Mouse (Mus musculus): ENCODE measurements around the gene Cnot11. TPM values are rescaled to one million over a fixed set of nuclear protein-coding genes. Genes with fewer than 3 reads are reported as not detected.

The Cnot11 gene
- polyA plus RNA-seq, 1 experiment, result 18.8 TPM

DNA sequence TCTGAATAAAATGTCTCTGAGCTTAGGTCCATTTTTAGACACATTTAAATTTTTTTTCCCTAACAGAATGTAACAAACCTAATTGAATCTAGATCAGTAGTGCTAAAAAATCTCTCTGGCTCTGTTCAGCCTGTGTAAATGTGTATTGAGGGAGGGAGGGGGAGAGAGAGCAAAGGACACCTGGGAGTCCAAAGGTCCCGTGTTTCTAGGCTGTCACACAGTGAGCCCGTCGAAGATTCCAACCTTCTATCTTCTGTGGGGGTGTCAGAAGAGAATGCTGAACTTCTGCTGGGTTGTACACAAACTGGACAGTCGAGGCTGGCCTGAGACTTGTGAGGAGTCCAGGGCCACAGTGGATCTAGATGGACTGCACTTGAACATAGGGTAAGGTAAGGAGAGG is 57.3 kb downstream of the Cnot11 start:
- Histone ChIP-seq H3K4me3 (replicated peaks; ENCODE audit: control insufficient read depth, low read depth, low read length) (no peak overlapping the region), H3K27ac (ENCODE audit: control insufficient read depth, insufficient read depth, low read depth, low read length, poor library complexity) (no peak overlapping the region), H3K4me1 (ENCODE audit: control insufficient read depth, insufficient read depth, low read length) (no peaks in the 10 kb centered on the region; the same call in 1 of the 2 replicates)
- 88% methylated on average over 4 of the region's 4 CpGs for WGBS
- TF ChIP-seq POLR2A (IDR thresholded peaks at IDR 0.05; ENCODE audit: borderline replicate concordance, control insufficient read depth, low read depth, low read length), result no peak
- TF ChIP-seq CTCF (IDR thresholded peaks at IDR 0.05; ENCODE audit: control insufficient read depth, insufficient read depth, low read length), result no peak

DNA sequence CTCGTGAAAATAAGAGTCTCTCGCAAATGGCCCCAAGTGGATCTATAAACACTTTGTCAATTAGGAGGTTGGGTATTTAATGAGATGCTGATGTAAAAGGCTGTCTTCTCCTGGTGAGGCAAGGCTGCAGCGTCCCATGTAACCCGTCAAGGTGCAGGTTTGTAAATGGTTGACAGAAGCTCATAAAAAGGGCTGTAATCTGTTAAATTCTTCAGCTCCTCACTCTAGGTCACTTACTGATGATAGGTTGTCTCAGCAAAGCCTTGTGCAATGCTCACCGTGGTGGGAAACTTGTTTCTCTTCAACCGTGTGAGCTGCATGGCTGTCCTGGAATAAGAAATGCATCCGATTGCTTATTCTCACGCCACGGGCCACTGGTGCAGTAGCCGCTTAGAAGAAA is 59.0 kb downstream of the Cnot11 start:
- Histone ChIP-seq H3K27ac (ENCODE audit: control insufficient read depth, insufficient read depth, low read depth, low read length, poor library complexity) (no peak overlapping the region), H3K4me1 (ENCODE audit: control insufficient read depth, insufficient read depth, low read length) (no peaks in the 10 kb centered on the region; the same call in 1 of the 2 replicates), H3K4me3 (replicated peaks; ENCODE audit: control insufficient read depth, low read depth, low read length) (no peak overlapping the region)
- no peak for TF ChIP-seq POLR2A (IDR thresholded peaks at IDR 0.05; ENCODE audit: borderline replicate concordance, control insufficient read depth, low read depth, low read length)
- no peak for TF ChIP-seq CTCF (IDR thresholded peaks at IDR 0.05; ENCODE audit: control insufficient read depth, insufficient read depth, low read length)
- 80% methylated on average over 10 of the region's 10 CpGs for WGBS

Other genes with a start within 250 kb of the Cnot11 start
- gene Rpl31, start 167.2 kb upstream of the Cnot11 start, polyA plus RNA-seq (2011; ENCODE audit: insufficient read depth, insufficient read length, low replicate concordance, missing spikeins), result 1,170 and 2,169 TPM in 2 replicates
- gene Tbc1d8, start 56.2 kb upstream of the Cnot11 start, polyA plus RNA-seq (2011; ENCODE audit: insufficient read depth, insufficient read length, low replicate concordance, missing spikeins), result 31.6 and 151 TPM in 2 replicates
- gene Rnf149, start 42.4 kb downstream of the Cnot11 start, polyA plus RNA-seq (2011; ENCODE audit: insufficient read depth, insufficient read length, low replicate concordance, missing spikeins), result 4.9 and 12.8 TPM in 2 replicates
- gene Creg2, start 116.5 kb downstream of the Cnot11 start, polyA plus RNA-seq (2011; ENCODE audit: insufficient read depth, insufficient read length, low replicate concordance, missing spikeins), result 0.25 TPM in 1 of 2 replicates, not detected in the other
- not detected in 2 replicates for gene Rfx8, start 186.0 kb downstream of the Cnot11 start, polyA plus RNA-seq (2011; ENCODE audit: insufficient read depth, insufficient read length, low replicate concordance, missing spikeins)